23 mouse cellular contexts compared by ENCODE assay signal in the genomic region with DNA sequence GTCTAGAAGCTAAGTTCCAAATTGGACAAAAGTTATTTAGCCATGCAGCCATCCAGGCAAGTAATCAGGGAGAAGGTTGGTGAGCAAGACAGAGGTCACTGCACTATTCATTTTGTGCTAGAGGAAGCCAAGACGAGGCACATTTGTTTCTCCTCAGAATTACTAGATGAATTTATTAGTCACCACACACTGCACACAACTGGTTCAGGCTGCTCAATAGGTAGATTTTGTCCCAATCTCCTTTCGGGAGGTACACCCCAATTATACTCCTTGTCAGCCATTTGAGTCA.
A peak's percentile ranks its signal among the peaks of the same experiment; 100 is the strongest.
DNase-seq lines count a peak whose midpoint lies in the region; ATAC-seq and TF ChIP-seq lines count a peak whose summit lies in the region.
"Had no signal": no experiment of that assay in that cellular context is flagged by ENCODE, and none has a peak within 500 bp of the region (broad histone marks: within the 10 kb centered on the region; RNA-seq: fewer than 3 reads in every experiment).

No protein-coding gene starts in this region.

- TF ChIP-seq CTCF in kidney, adult 2 months (conservative IDR thresholded peaks at IDR 0.05; ENCODE audit: insufficient read depth, insufficient read length, low read depth, low read length) = no peak
- no peak for TF ChIP-seq CTCF in liver, adult 2 months (IDR thresholded peaks at IDR 0.05; ENCODE audit: low read depth, low read length)
- no peak for TF ChIP-seq CTCF in liver, postnatal 0 days (IDR thresholded peaks at IDR 0.05; ENCODE audit: low read depth)

- H3K9ac ChIP-seq in forebrain, embryonic 16.5 days (replicated peaks; ENCODE audit: low read depth, low read length) = no peak overlapping the region
- H3K9ac ChIP-seq in forebrain, embryonic 14.5 days (ENCODE audit: low read length) = no peak overlapping the region
- H3K9ac ChIP-seq in kidney, embryonic 16.5 days (replicated peaks; ENCODE audit: low read length) = no peak overlapping the region
- H3K9ac ChIP-seq in liver, adult 2 months (ENCODE audit: low read depth, low read length) = no peak overlapping the region
- no peak overlapping the region for H3K9ac ChIP-seq in liver, postnatal 0 days (replicated peaks)
- H3K9ac ChIP-seq: embryonic facial prominence, embryonic 13.5 days; embryonic facial prominence, embryonic 15.5 days; forebrain, embryonic 12.5 days had no signal

- no peaks in the 10 kb centered on the region for H3K9me3 ChIP-seq in forebrain, embryonic 16.5 days (ENCODE audit: control insufficient read depth, low read length)
- H3K9me3 ChIP-seq in forebrain, embryonic 14.5 days (replicated peaks; ENCODE audit: control insufficient read depth, low read length) = no peaks in the 10 kb centered on the region
- H3K9me3 ChIP-seq in kidney, embryonic 16.5 days (ENCODE audit: low read length) = no peaks in the 10 kb centered on the region
- no peaks in the 10 kb centered on the region for H3K9me3 ChIP-seq in liver, postnatal 0 days (ENCODE audit: low read length)
- H3K9me3 ChIP-seq: embryonic facial prominence, embryonic 13.5 days; embryonic facial prominence, embryonic 15.5 days; forebrain, embryonic 12.5 days had no signal

- H3K4me2 ChIP-seq in forebrain, embryonic 16.5 days (ENCODE audit: low read length) = no peak overlapping the region
- no peak overlapping the region for H3K4me2 ChIP-seq in forebrain, embryonic 14.5 days (ENCODE audit: low read length)
- H3K4me2 ChIP-seq in kidney, embryonic 16.5 days (replicated peaks; ENCODE audit: low read depth, low read length) = no peak overlapping the region
- no peak overlapping the region for H3K4me2 ChIP-seq in liver, postnatal 0 days (ENCODE audit: low read depth, low read length)
- H3K4me2 ChIP-seq: embryonic facial prominence, embryonic 13.5 days; embryonic facial prominence, embryonic 15.5 days; forebrain, embryonic 12.5 days had no signal

- 23% methylated on average over 2 of the region's 2 CpGs for WGBS in forebrain, embryonic 16.5 days
- 30% methylated on average over 2 of the region's 2 CpGs for WGBS in forebrain, embryonic 14.5 days
- WGBS in kidney, adult 2 months = 31% methylated on average over 2 of the region's 2 CpGs
- WGBS in kidney, embryonic 16.5 days = 37% methylated on average over 2 of the region's 2 CpGs
- 70% methylated on average over 2 of the region's 2 CpGs for WGBS in liver, adult 2 months
- 68% methylated on average over 2 of the region's 2 CpGs for WGBS in liver, postnatal 0 days (ENCODE audit: insufficient replicate concordance)

- TF ChIP-seq POLR2A in kidney, adult 2 months (IDR thresholded peaks at IDR 0.05; ENCODE audit: low read depth, low read length) = no peak
- no peak for TF ChIP-seq POLR2A in liver, adult 2 months (IDR thresholded peaks at IDR 0.05; ENCODE audit: extremely low read depth, insufficient read depth, low read length)

- no peak overlapping the region for H3K4me3 ChIP-seq in forebrain, embryonic 16.5 days (replicated peaks; ENCODE audit: low read length)
- no peak overlapping the region for H3K4me3 ChIP-seq in forebrain, embryonic 14.5 days (ENCODE audit: low read depth, low read length)
- H3K4me3 ChIP-seq in kidney, adult 2 months (ENCODE audit: insufficient read depth, low read depth, low read length) = no peak overlapping the region
- H3K4me3 ChIP-seq in kidney, embryonic 16.5 days (ENCODE audit: low read length) = no peak overlapping the region
- no peak overlapping the region for H3K4me3 ChIP-seq in liver, adult 2 months (ENCODE audit: insufficient read depth, low read depth, low read length)
- no peak overlapping the region for H3K4me3 ChIP-seq in liver, postnatal 0 days (ENCODE audit: low read depth, low read length)
- H3K4me3 ChIP-seq: embryonic facial prominence, embryonic 13.5 days; embryonic facial prominence, embryonic 15.5 days; erythroblast, embryonic 14.5 days; forebrain, embryonic 12.5 days had no signal

- H3K27ac ChIP-seq in forebrain, embryonic 16.5 days (ENCODE audit: low read length) = peak overlapping the region; percentile 46; the same call in 1 of the 2 replicates
- no peak overlapping the region for H3K27ac ChIP-seq in forebrain, embryonic 14.5 days (ENCODE audit: low read depth, low read length)
- no peak overlapping the region for H3K27ac ChIP-seq in kidney, adult 2 months (ENCODE audit: insufficient read depth, low read depth, low read length)
- no peak overlapping the region for H3K27ac ChIP-seq in kidney, embryonic 16.5 days (ENCODE audit: low read length)
- no peak overlapping the region for H3K27ac ChIP-seq in liver, adult 2 months (replicated peaks; ENCODE audit: insufficient read depth, low read depth, low read length)
- no peak overlapping the region for H3K27ac ChIP-seq in liver, postnatal 0 days (ENCODE audit: low read depth)
- H3K27ac ChIP-seq: embryonic facial prominence, embryonic 13.5 days; embryonic facial prominence, embryonic 15.5 days; forebrain, embryonic 12.5 days had no signal

- H3K27me3 ChIP-seq in forebrain, embryonic 16.5 days (replicated peaks; ENCODE audit: control insufficient read depth, insufficient read depth, low read length) = no peaks in the 10 kb centered on the region
- no peaks in the 10 kb centered on the region for H3K27me3 ChIP-seq in forebrain, embryonic 14.5 days (replicated peaks; ENCODE audit: control insufficient read depth, insufficient read depth, low read length)
- H3K27me3 ChIP-seq in kidney, adult 2 months (replicated peaks; ENCODE audit: control insufficient read depth, insufficient read depth, low read length) = no peaks in the 10 kb centered on the region
- no peaks in the 10 kb centered on the region for H3K27me3 ChIP-seq in kidney, embryonic 16.5 days (ENCODE audit: insufficient read depth, low read length)
- H3K27me3 ChIP-seq in liver, adult 2 months (ENCODE audit: control insufficient read depth, insufficient read depth, low read length) = no peaks in the 10 kb centered on the region
- H3K27me3 ChIP-seq in liver, postnatal 0 days (ENCODE audit: insufficient read depth, low read length) = no peaks in the 10 kb centered on the region
- H3K27me3 ChIP-seq: embryonic facial prominence, embryonic 13.5 days; embryonic facial prominence, embryonic 15.5 days; forebrain, embryonic 12.5 days had no signal

- H3K36me3 ChIP-seq in forebrain, embryonic 16.5 days (ENCODE audit: control insufficient read depth, insufficient read depth) = no peaks in the 10 kb centered on the region
- H3K36me3 ChIP-seq in forebrain, embryonic 14.5 days (ENCODE audit: control insufficient read depth, insufficient read depth, low read length) = no peaks in the 10 kb centered on the region
- H3K36me3 ChIP-seq in kidney, adult 2 months (ENCODE audit: control insufficient read depth, insufficient read depth, low read length) = no peaks in the 10 kb centered on the region
- no peaks in the 10 kb centered on the region for H3K36me3 ChIP-seq in kidney, embryonic 16.5 days (ENCODE audit: insufficient read depth, low read length)
- no peaks in the 10 kb centered on the region for H3K36me3 ChIP-seq in liver, adult 2 months (ENCODE audit: control insufficient read depth, insufficient read depth, low read length)
- H3K36me3 ChIP-seq in liver, postnatal 0 days (replicated peaks; ENCODE audit: insufficient read depth, low read length) = no peaks in the 10 kb centered on the region
- H3K36me3 ChIP-seq: embryonic facial prominence, embryonic 13.5 days; embryonic facial prominence, embryonic 15.5 days; forebrain, embryonic 12.5 days had no signal

- H3K4me1 ChIP-seq in forebrain, embryonic 16.5 days (replicated peaks; ENCODE audit: control insufficient read depth, insufficient read depth, low read length) = peaks cover 4% of the 10 kb centered on the region; the same call in 1 of the 2 replicates
- no peaks in the 10 kb centered on the region for H3K4me1 ChIP-seq in forebrain, embryonic 14.5 days (ENCODE audit: control insufficient read depth, insufficient read depth, low read length)
- no peaks in the 10 kb centered on the region for H3K4me1 ChIP-seq in kidney, adult 2 months (ENCODE audit: control insufficient read depth, insufficient read depth, low read length)
- H3K4me1 ChIP-seq in kidney, embryonic 16.5 days (ENCODE audit: insufficient read depth, low read length) = no peaks in the 10 kb centered on the region
- no peaks in the 10 kb centered on the region for H3K4me1 ChIP-seq in liver, adult 2 months (ENCODE audit: control insufficient read depth, insufficient read depth, low read length)
- H3K4me1 ChIP-seq in liver, postnatal 0 days (ENCODE audit: insufficient read depth) = no peaks in the 10 kb centered on the region
- H3K4me1 ChIP-seq: embryonic facial prominence, embryonic 15.5 days; forebrain, embryonic 12.5 days had no signal

- H3K79me2 ChIP-seq in liver, adult 2 months (ENCODE audit: control insufficient read depth, insufficient read depth, low read length) = no peaks in the 10 kb centered on the region

- TF ChIP-seq EP300 in liver, postnatal 0 days (IDR thresholded peaks at IDR 0.05; ENCODE audit: low read depth) = no peak

- peak; percentile 58 for ATAC-seq in forebrain, embryonic 16.5 days
- ATAC-seq in forebrain, embryonic 14.5 days = no peak
- no peak for ATAC-seq in kidney, embryonic 16.5 days (ENCODE audit: low FRiP score, low TSS enrichment)
- no peak for ATAC-seq in liver, postnatal 0 days
- ATAC-seq: activated CD4-positive, CD25-positive, alpha-beta regulatory T cell, adult 4 months had no signal

- no peak for DNase-seq in forebrain, embryonic 14.5 days (ENCODE audit: low spot score)
- peak; percentile 7 for DNase-seq in kidney, adult 2 months
- DNase-seq in liver, adult 2 months (ENCODE audit: extremely low read depth, low read depth, low spot score) = peak; percentile 23
- DNase-seq in liver, postnatal 0 days = no peak
- DNase-seq in adipocyte (ENCODE audit: low spot score) = peak; percentile 50
- DNase-seq in urinary bladder, postnatal 10 days (ENCODE audit: low spot score) = no peak
- DNase-seq: adrenal gland, adult 2 months; adrenal gland, postnatal 10 days; adrenal gland, postnatal 25 days; cerebellum, adult 11 months; cerebellum, adult 18-20 months; cerebellum, adult 8-10 months; cerebellum, adult 9-11 months; cerebellum, postnatal 14 days; cerebellum, postnatal 36 days; embryo, embryonic 11 days had no signal

Comparison
In these comparisons a context has a peak if more than half of its experiments do, and no peak if none do; other contexts are left out.
1. DNase-seq: peak in kidney, adult 2 months (single experiment), liver, adult 2 months (single experiment) and adipocyte (single experiment); none in forebrain, embryonic 14.5 days (single experiment), liver, postnatal 0 days (single experiment) and urinary bladder, postnatal 10 days (single experiment).